Comparison of ENCODE assay signal across 8 mouse cellular contexts in the genomic region with DNA sequence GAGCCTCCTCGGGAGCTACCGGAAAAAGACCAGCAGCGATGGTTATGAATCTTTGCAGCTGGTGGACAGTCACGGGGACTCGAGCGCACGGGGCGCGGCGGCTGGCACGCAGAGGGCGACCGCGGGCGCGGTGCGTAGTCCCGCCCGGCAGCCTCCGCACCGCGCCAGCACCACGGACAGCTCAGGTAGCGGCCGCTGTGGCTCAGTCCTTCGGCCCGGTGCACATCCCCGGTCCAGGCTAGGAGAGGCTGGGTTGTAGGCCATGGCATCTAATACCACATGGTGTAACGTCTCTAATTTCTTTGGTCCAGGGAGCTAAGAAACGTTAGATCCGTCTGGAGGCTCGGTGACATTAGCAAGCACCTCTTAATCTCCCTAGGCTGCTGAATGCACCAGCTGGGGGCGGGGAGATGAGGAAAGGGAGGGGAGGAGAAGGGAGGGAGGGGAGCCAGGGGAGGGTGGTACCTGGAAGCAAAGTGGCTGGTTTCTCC. TPM values are rescaled to one million over a fixed set of nuclear protein-coding genes. Genes with fewer than 3 reads are reported as not detected.
DNase-seq lines count a peak whose midpoint lies in the region; ATAC-seq lines count a peak whose summit lies in the region.

No protein-coding gene starts in this region.

- peaks cover 23% of the 10 kb centered on the region for H3K27me3 ChIP-seq in heart, embryonic 16.5 days (ENCODE audit: control insufficient read depth, insufficient read depth, low read length)

- peak; percentile 6 to 14 for DNase-seq in urinary bladder, adult 18-20 months (ENCODE audit: low spot score in 2 of 2)
- no peak for DNase-seq in urinary bladder, postnatal 10 days (ENCODE audit: low spot score)
- DNase-seq in embryo, embryonic 11 days, result peak; percentile 84
- DNase-seq in kidney, postnatal 25 days, result peak; percentile 44 to 69
- peak; percentile 55 for DNase-seq in right cerebral cortex, postnatal 4 days

- peak; percentile 80 for ATAC-seq in heart, embryonic 16.5 days (replicated peaks; ENCODE audit: extremely low read depth, insufficient read depth, low FRiP score)
- peak; percentile 91 for ATAC-seq in megakaryocyte-erythroid progenitor cell, adult 5-6 weeks (replicated peaks; ENCODE audit: low FRiP score, low TSS enrichment, poor library complexity, severe bottlenecking)
- no peak for ATAC-seq in inflammation-experienced regulatory T-cells, adult 6 months

- H3K4me1 ChIP-seq in heart, embryonic 16.5 days (ENCODE audit: control insufficient read depth, insufficient read depth, low read length), result 0 out of 2 replicates have a peak, but pooled peaks cover 3% of the 10 kb centered on the region

- no peak overlapping the region for H3K27ac ChIP-seq in heart, embryonic 16.5 days (ENCODE audit: low read length)

- peak overlapping the region; percentile 26 for H3K4me3 ChIP-seq in heart, embryonic 16.5 days (ENCODE audit: low read length)

- H3K9ac ChIP-seq in heart, embryonic 16.5 days (ENCODE audit: low read length), result no peak overlapping the region

- 0% methylated on average over 33 of the region's 33 CpGs for WGBS in heart, embryonic 16.5 days

- peak overlapping the region; percentile 56 for H3K4me2 ChIP-seq in heart, embryonic 16.5 days (ENCODE audit: low read depth, low read length)

- H3K9me3 ChIP-seq in heart, embryonic 16.5 days (replicated peaks; ENCODE audit: control insufficient read depth, low read length), result no peaks in the 10 kb centered on the region

- H3K36me3 ChIP-seq in heart, embryonic 16.5 days (ENCODE audit: control insufficient read depth, insufficient read depth), result no peaks in the 10 kb centered on the region

RNA-seq across cellular contexts. Expression of a gene that starts 54.3 kb away (rescaled TPM):
- polyA plus RNA-seq in heart, embryonic 16.5 days (2015; fragmentation: Nextera tagmentation; extraction: Ambion mirVana), result 1.2 and 1.7 TPM in 2 replicates
- total RNA-seq in megakaryocyte-erythroid progenitor cell, adult 5-6 weeks (2014; fragmentation: Nextera tagmentation), result 35.2 and 35.5 TPM in 2 replicates
- 40.5 and 40.8 TPM in 2 replicates for total RNA-seq in megakaryocyte-erythroid progenitor cell, adult 5-6 weeks (2017)
- 1 to 10 TPM; 2.6 to 3.2 (median 2.8) TPM for polyA plus RNA-seq in inflammation-experienced regulatory T-cells, adult 6 months (2017; shearing (Covaris generic))
